Mouse (Mus musculus): ENCODE results near the gene Meis2.

DNA sequence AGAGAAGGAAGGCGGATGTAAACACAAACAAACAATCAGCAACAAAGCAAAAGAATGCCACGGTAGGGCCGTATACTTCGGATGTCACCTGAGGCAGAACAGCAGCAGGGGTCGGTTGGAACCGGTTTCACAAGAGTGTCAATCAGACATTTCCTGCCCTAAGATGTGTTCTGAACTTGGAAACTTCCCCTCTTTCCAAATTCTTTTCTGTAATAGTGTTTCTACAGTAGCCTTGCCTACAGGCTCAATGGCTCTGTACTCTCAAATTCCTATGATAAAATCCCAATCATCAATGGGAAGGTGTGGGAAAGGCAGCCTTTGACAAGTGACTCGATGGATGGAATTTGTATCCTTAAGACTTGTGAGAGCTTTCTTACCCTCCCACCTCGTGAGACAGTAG, 96.4 kb downstream of the Meis2 start:
- TF ChIP-seq MAFK (IDR thresholded peaks at IDR 0.05; ENCODE audit: insufficient read depth, low read depth, low read length) (no peak), ZC3H11A (IDR thresholded peaks at IDR 0.05; ENCODE audit: borderline replicate concordance, low read depth, low read length) (no peak), CHD2 (IDR thresholded peaks at IDR 0.05; ENCODE audit: low read depth, low read length) (no peak), ZNF384 (IDR thresholded peaks at IDR 0.05; ENCODE audit: low read depth, low read length) (no peak), HCFC1 (IDR thresholded peaks at IDR 0.05; ENCODE audit: borderline replicate concordance, insufficient read depth, low read length) (no peak)

Data from ES-E14 (cell line).